Mouse (Mus musculus) stomach, postnatal 0 days (tissue): ENCODE data around the gene Cox15. TPM values are rescaled to one million over a fixed set of nuclear protein-coding genes. Genes with fewer than 3 reads are reported as not detected.

Experiments used
- ATAC-seq: fragments of 200-750 bp; cut with Nextera tagmentation; 2 replicates; pipeline ENCODE4 v1.8.0; 2017; ENCODE audit not compliant: low FRiP score, low TSS enrichment
- DNase-seq: peaks from one replicate; pipeline ENCODE4 v3.0.0-alpha.2; 2016; ENCODE audit warnings: low spot score
- H3K27ac ChIP-seq: fragments of 300-500 bp; sonication (generic); replicated peaks from 2 replicates; pipeline ENCODE4 v1.5.1; 2014; ENCODE audit warnings: mild to moderate bottlenecking, control low read depth
- H3K27me3 ChIP-seq: fragments of 300-500 bp; sonication (generic); 2 replicates; pipeline ENCODE4 v1.6.1; 2014; ENCODE audit warnings: low read length; ENCODE audit not compliant: control insufficient read depth, insufficient read depth
- H3K36me3 ChIP-seq: fragments of 300-500 bp; sonication (generic); 2 replicates; pipeline ENCODE4 v1.6.1; 2014; ENCODE audit warnings: low read length, mixed read lengths; ENCODE audit not compliant: control insufficient read depth, insufficient read depth
- H3K4me1 ChIP-seq: fragments of 300-500 bp; sonication (generic); replicated peaks from 2 replicates; pipeline ENCODE4 v1.6.1; 2014; ENCODE audit warnings: antibody characterized with exemption; ENCODE audit not compliant: control insufficient read depth, insufficient read depth
- H3K4me2 ChIP-seq: fragments of 300-500 bp; sonication (generic); replicated peaks from 2 replicates; pipeline ENCODE4 v1.6.1; 2014; ENCODE audit warnings: low read depth, mild to moderate bottlenecking, control low read depth, moderate library complexity
- H3K4me3 ChIP-seq: fragments of 300-500 bp; sonication (generic); 2 replicates; pipeline ENCODE4 v1.5.1; 2014; ENCODE audit warnings: low read depth, low read length, control low read depth
- H3K9ac ChIP-seq: fragments of 300-500 bp; sonication (generic); 2 replicates; pipeline ENCODE4 v1.6.1; 2014; ENCODE audit warnings: mild to moderate bottlenecking, low read length, control low read depth, mixed read lengths
- H3K9me3 ChIP-seq: fragments of 300-500 bp; sonication (generic); 2 replicates; pipeline ENCODE4 v1.6.1; 2016; ENCODE audit warnings: low read length; ENCODE audit not compliant: control insufficient read depth
- CTCF ChIP-seq: IDR thresholded peaks from 2 replicates; pipeline ENCODE4 v1.5.1; 2016; ENCODE audit warnings: antibody characterized with exemption, low read depth, mild to moderate bottlenecking, moderate library complexity
- EP300 ChIP-seq: optimal IDR thresholded peaks from 2 replicates; pipeline ENCODE3; 2016; ENCODE audit warnings: antibody characterized with exemption
- WGBS: fragments of 180-500 bp; shearing (Covaris S2); extraction: QIAGEN DNeasy Blood & Tissue Kit; methylation state at CpG from one replicate; pipeline ENCODE4 v1.1.7; 2014; 5-methylcytosine and 5-hydroxymethylcytosine counted together
- polyA plus RNA-seq: library from polyadenylated mRNA; unstranded; fragments of >200 nt; fragmentation: Nextera tagmentation; extraction: Ambion mirVana; gene quantifications from 2 replicates; pipeline ENCODE4 v1.2.1, GENCODE M21; 2015

Gene Cox15
- polyA plus RNA-seq, 1 experiment from 2014 or later = 5.3 TPM

GRCm38 (mm10) chr19:43776561-43776960 lies 23.8 kb upstream of the Cox15 start:
- no peak for TF ChIP-seq CTCF
- TF ChIP-seq EP300 = no peak
- Histone ChIP-seq H3K9me3 (no peaks in the 10 kb centered on the region), H3K4me1 (no peaks in the 10 kb centered on the region), H3K27ac (no peak overlapping the region), H3K9ac (no peak overlapping the region), H3K4me2 (no peak overlapping the region), H3K27me3 (no peaks in the 10 kb centered on the region), H3K36me3 (no peaks in the 10 kb centered on the region), H3K4me3 (no peak overlapping the region)
- DNase-seq (no peak), ATAC-seq (no peak)
- WGBS = 66% methylated on average over 4 of the region's 4 CpGs

GRCm38 (mm10) chr19:43775433-43775832 lies 22.6 kb upstream of the Cox15 start:
- Histone ChIP-seq H3K27me3 (no peaks in the 10 kb centered on the region), H3K9me3 (no peaks in the 10 kb centered on the region), H3K27ac (no peak overlapping the region), H3K4me1 (no peaks in the 10 kb centered on the region), H3K4me2 (no peak overlapping the region), H3K9ac (no peak overlapping the region), H3K4me3 (no peak overlapping the region), H3K36me3 (no peaks in the 10 kb centered on the region)
- WGBS = 46% methylated on average over 10 of the region's 10 CpGs
- TF ChIP-seq EP300 (no peak), CTCF (no peak)
- no peak for ATAC-seq
- DNase-seq = no peak

GRCm38 (mm10) chr19:43772311-43772710 lies 19.5 kb upstream of the Cox15 start:
- Histone ChIP-seq H3K36me3 (no peaks in the 10 kb centered on the region), H3K27me3 (no peaks in the 10 kb centered on the region), H3K4me1 (no peaks in the 10 kb centered on the region), H3K9ac (no peak overlapping the region), H3K9me3 (no peaks in the 10 kb centered on the region), H3K4me2 (no peak overlapping the region), H3K4me3 (no peak overlapping the region), H3K27ac (no peak overlapping the region)
- DNase-seq = no peak
- TF ChIP-seq CTCF (no peak), EP300 (no peak)
- WGBS = 72% methylated on average over 6 of the region's 6 CpGs
- no peak for ATAC-seq

DNA sequence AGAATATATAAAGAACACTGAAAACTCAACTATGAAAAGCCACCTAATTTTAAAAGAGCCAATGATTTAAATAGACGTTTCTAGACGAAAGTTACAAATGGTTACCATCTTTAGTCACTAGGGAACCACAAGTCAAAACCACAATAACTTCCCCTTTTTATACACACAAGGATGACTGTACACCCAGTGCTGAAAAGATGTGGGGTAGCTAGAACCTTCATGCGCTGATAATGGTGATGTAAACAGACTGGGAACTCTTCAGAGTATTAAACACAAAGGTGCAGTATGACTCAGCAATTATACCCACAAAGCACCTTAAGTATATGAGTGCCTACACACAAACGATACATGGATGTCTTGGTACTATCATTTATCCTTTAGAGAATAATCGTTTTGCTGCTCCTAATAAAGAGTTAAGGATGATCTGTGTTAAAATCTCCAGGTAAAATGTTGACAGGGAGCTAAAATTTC lies 18.7 kb upstream of the Cox15 start:
- Histone ChIP-seq H3K9me3 (no peaks in the 10 kb centered on the region), H3K36me3 (no peaks in the 10 kb centered on the region), H3K27ac (no peak overlapping the region), H3K4me1 (no peaks in the 10 kb centered on the region), H3K9ac (no peak overlapping the region), H3K27me3 (no peaks in the 10 kb centered on the region), H3K4me3 (no peak overlapping the region), H3K4me2 (no peak overlapping the region)
- TF ChIP-seq EP300 (no peak), CTCF (no peak)
- DNase-seq = no peak
- WGBS = 70% methylated on average over 5 of the region's 5 CpGs
- peak; percentile 69 for ATAC-seq

DNA sequence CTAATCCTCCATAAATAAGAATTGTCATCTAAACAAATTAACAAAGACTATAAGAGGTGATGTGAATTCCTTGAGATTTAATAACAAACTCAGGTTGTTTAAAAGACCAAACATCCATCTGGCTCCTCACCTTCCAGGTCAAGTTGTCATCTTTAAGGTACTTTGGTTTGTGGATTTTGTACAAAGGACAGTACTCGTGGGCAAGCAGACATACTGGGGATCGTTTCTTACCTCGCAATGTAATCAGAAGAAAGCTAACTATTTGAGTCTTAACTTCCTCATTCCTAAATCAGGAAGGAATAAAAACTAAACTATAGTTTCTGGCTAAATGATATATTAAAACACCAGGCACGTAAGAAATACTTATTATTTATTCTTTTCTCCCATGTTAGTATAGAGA lies 17.8 kb upstream of the Cox15 start:
- no peaks in the 10 kb centered on the region for H3K9me3 ChIP-seq
- TF ChIP-seq CTCF (no peak), EP300 (no peak)
- H3K4me1 ChIP-seq = no peaks in the 10 kb centered on the region
- no peak overlapping the region for H3K27ac ChIP-seq
- ATAC-seq (no peak), DNase-seq (no peak)
- H3K36me3 ChIP-seq = no peaks in the 10 kb centered on the region
- no peak overlapping the region for H3K4me3 ChIP-seq
- 56% methylated on average over 4 of the region's 4 CpGs for WGBS
- no peak overlapping the region for H3K9ac ChIP-seq
- H3K4me2 ChIP-seq = no peak overlapping the region
- no peaks in the 10 kb centered on the region for H3K27me3 ChIP-seq

GRCm38 (mm10) chr19:43769366-43769960 lies 16.7 kb upstream of the Cox15 start:
- 71% methylated on average over 5 of the region's 5 CpGs for WGBS
- Histone ChIP-seq H3K9ac (no peak overlapping the region), H3K27me3 (no peaks in the 10 kb centered on the region), H3K4me2 (no peak overlapping the region), H3K4me1 (no peaks in the 10 kb centered on the region), H3K36me3 (no peaks in the 10 kb centered on the region), H3K4me3 (no peak overlapping the region), H3K27ac (no peak overlapping the region), H3K9me3 (no peaks in the 10 kb centered on the region)
- no peak for ATAC-seq
- no peak for TF ChIP-seq EP300
- no peak for TF ChIP-seq CTCF
- no peak for DNase-seq
